Comparison of ENCODE assay signal across 11 mouse cellular contexts in the genomic region with DNA sequence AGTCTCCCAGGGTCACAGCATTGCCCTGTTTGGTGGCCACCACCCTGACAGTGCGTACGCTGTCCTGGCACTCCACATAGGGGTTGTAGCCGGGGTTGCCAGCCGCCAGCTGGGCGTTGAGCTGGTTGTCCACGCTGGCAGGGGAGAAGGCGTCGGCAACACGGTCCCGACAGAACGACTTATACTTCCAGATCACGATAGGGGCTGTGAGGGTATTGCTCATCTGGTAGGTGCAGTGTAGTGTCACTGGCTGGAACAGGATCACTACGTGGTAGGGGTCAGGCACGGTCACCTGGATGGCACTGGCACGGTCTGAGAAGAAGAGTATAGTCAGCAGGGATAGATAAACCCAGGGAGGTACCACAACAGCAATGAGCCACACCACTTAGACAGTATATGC. TPM values are rescaled to one million over a fixed set of nuclear protein-coding genes. Genes with fewer than 3 reads are reported as not detected.
A peak's percentile ranks its signal among the peaks of the same experiment; 100 is the strongest.
DNase-seq lines count a peak whose midpoint lies in the region; ATAC-seq and TF ChIP-seq lines count a peak whose summit lies in the region.
"Had no signal": no experiment of that assay in that cellular context is flagged by ENCODE, and none has a peak within 500 bp of the region (broad histone marks: within the 10 kb centered on the region; RNA-seq: fewer than 3 reads in every experiment).

No protein-coding gene starts in this region.

- no peak for DNase-seq in kidney, postnatal 0 days (ENCODE audit: low spot score)
- DNase-seq in kidney, postnatal 25 days: no peak
- no peak for DNase-seq in embryonic facial prominence, embryonic 11.5 days (ENCODE audit: low spot score)
- no peak for DNase-seq in liver, embryonic 13.5 days
- no peak for DNase-seq in spleen, postnatal 36 days (ENCODE audit: low spot score in 2 of 2)
- no peak for DNase-seq in spleen, postnatal 4 days (ENCODE audit: low spot score in 2 of 2)
- DNase-seq in left cerebral cortex, adult 11 months (ENCODE audit: low spot score): no peak
- DNase-seq: cerebellum, adult 2 months; kidney, adult 2 months; lung, postnatal 4 days had no signal

- WGBS in kidney, postnatal 0 days: 79% methylated on average over 15 of the region's 15 CpGs
- 91% methylated on average over 15 of the region's 15 CpGs for WGBS in embryonic facial prominence, embryonic 11.5 days
- 90% methylated on average over 15 of the region's 15 CpGs for whole genome bisulfite sequencing in hindbrain, embryonic 12.5 days
- WGBS in liver, embryonic 13.5 days (ENCODE audit: insufficient replicate concordance): 83% methylated on average over 15 of the region's 15 CpGs

- ATAC-seq in kidney, postnatal 0 days (replicated peaks; ENCODE audit: low FRiP score, low read depth): no peak
- no peak for ATAC-seq in embryonic facial prominence, embryonic 11.5 days (replicated peaks; ENCODE audit: insufficient number of reproducible peaks, low FRiP score, low TSS enrichment, low read depth)
- ATAC-seq in hindbrain, embryonic 12.5 days (ENCODE audit: low FRiP score): no peak
- ATAC-seq in liver, embryonic 13.5 days (ENCODE audit: low read depth): no peak

- H3K9ac ChIP-seq in kidney, postnatal 0 days (ENCODE audit: low read depth, low read length): peak overlapping the region; percentile 69; the same call in 1 of the 2 replicates
- H3K9ac ChIP-seq in embryonic facial prominence, embryonic 11.5 days (replicated peaks; ENCODE audit: low read length): no peak overlapping the region
- H3K9ac ChIP-seq in hindbrain, embryonic 12.5 days: no peak overlapping the region
- no peak overlapping the region for H3K9ac ChIP-seq in liver, embryonic 13.5 days

- no peaks in the 10 kb centered on the region for H3K36me3 ChIP-seq in kidney, postnatal 0 days (ENCODE audit: insufficient read depth, low read length)
- H3K36me3 ChIP-seq in embryonic facial prominence, embryonic 11.5 days (replicated peaks; ENCODE audit: control insufficient read depth, insufficient read depth, low read depth, low read length): no peaks in the 10 kb centered on the region
- no peaks in the 10 kb centered on the region for H3K36me3 ChIP-seq in hindbrain, embryonic 12.5 days
- no peaks in the 10 kb centered on the region for H3K36me3 ChIP-seq in liver, embryonic 13.5 days

- no peaks in the 10 kb centered on the region for H3K9me3 ChIP-seq in kidney, postnatal 0 days (replicated peaks; ENCODE audit: low read length)
- H3K9me3 ChIP-seq in embryonic facial prominence, embryonic 11.5 days (replicated peaks; ENCODE audit: control insufficient read depth, low read length): no peaks in the 10 kb centered on the region
- H3K9me3 ChIP-seq in hindbrain, embryonic 12.5 days (replicated peaks): no peaks in the 10 kb centered on the region
- no peaks in the 10 kb centered on the region for H3K9me3 ChIP-seq in liver, embryonic 13.5 days (replicated peaks)

- H3K4me1 ChIP-seq in kidney, postnatal 0 days (replicated peaks; ENCODE audit: insufficient read depth, low read length): no peaks in the 10 kb centered on the region
- no peaks in the 10 kb centered on the region for H3K4me1 ChIP-seq in embryonic facial prominence, embryonic 11.5 days (ENCODE audit: control insufficient read depth, insufficient read depth, low read length)
- peaks cover 7% of the 10 kb centered on the region for H3K4me1 ChIP-seq in hindbrain, embryonic 12.5 days
- H3K4me1 ChIP-seq in liver, embryonic 13.5 days (replicated peaks): peaks cover 8% of the 10 kb centered on the region

- peak overlapping the region; percentile 53; the same call in 1 of the 2 replicates for H3K4me3 ChIP-seq in kidney, postnatal 0 days (replicated peaks; ENCODE audit: low read depth, low read length)
- peak overlapping the region; percentile 39; the same call in 1 of the 2 replicates for H3K4me3 ChIP-seq in embryonic facial prominence, embryonic 11.5 days (ENCODE audit: low read depth, low read length)
- peak overlapping the region; percentile 35; the same call in 1 of the 2 replicates for H3K4me3 ChIP-seq in hindbrain, embryonic 12.5 days
- peak overlapping the region; percentile 52 for H3K4me3 ChIP-seq in liver, embryonic 13.5 days (replicated peaks)

- peak overlapping the region; percentile 60; the same call in 1 of the 2 replicates for H3K4me2 ChIP-seq in kidney, postnatal 0 days (ENCODE audit: low read length)
- H3K4me2 ChIP-seq in embryonic facial prominence, embryonic 11.5 days (ENCODE audit: low read depth, low read length): no peak overlapping the region
- H3K4me2 ChIP-seq in hindbrain, embryonic 12.5 days (replicated peaks): 0 out of 2 replicates have a peak overlapping the region, but pooled peaks have one; percentile 59
- peak overlapping the region; percentile 59 for H3K4me2 ChIP-seq in liver, embryonic 13.5 days

- H3K27ac ChIP-seq in kidney, postnatal 0 days: no peak overlapping the region
- H3K27ac ChIP-seq in embryonic facial prominence, embryonic 11.5 days (replicated peaks; ENCODE audit: low read depth, low read length): no peak overlapping the region
- no peak overlapping the region for H3K27ac ChIP-seq in hindbrain, embryonic 12.5 days
- H3K27ac ChIP-seq in liver, embryonic 13.5 days: no peak overlapping the region

- no peak for TF ChIP-seq CTCF in kidney, postnatal 0 days (IDR thresholded peaks at IDR 0.05; ENCODE audit: low read depth)

- H3K27me3 ChIP-seq in kidney, postnatal 0 days (ENCODE audit: insufficient read depth, low read length): no peaks in the 10 kb centered on the region
- H3K27me3 ChIP-seq in embryonic facial prominence, embryonic 11.5 days (ENCODE audit: control insufficient read depth, insufficient read depth, low read length): peaks cover 20% of the 10 kb centered on the region
- H3K27me3 ChIP-seq in hindbrain, embryonic 12.5 days: peaks cover 23% of the 10 kb centered on the region
- H3K27me3 ChIP-seq in liver, embryonic 13.5 days: peaks cover 22% of the 10 kb centered on the region

RNA-seq across cellular contexts. Expression of a gene that starts 1.4 kb away (rescaled TPM):
- polyA plus RNA-seq in kidney, postnatal 0 days (2015; fragmentation: Nextera tagmentation; extraction: Ambion mirVana): 58.4 and 60.6 TPM in 2 replicates
- polyA plus RNA-seq in embryonic facial prominence, embryonic 11.5 days (2014; fragmentation: Nextera tagmentation; extraction: Ambion mirVana): 18.9 and 20.5 TPM in 2 replicates
- polyA plus RNA-seq in hindbrain, embryonic 12.5 days (2016; fragmentation: Nextera tagmentation; extraction: Ambion mirVana): 16.6 and 20.2 TPM in 2 replicates
- polyA plus RNA-seq in liver, embryonic 13.5 days (2015; fragmentation: Nextera tagmentation; extraction: Ambion mirVana): 20.9 and 22.3 TPM in 2 replicates

RNA-seq across cellular contexts. Expression of a gene that starts 1.7 kb away (rescaled TPM):
- 8.9 and 9.2 TPM in 2 replicates for polyA plus RNA-seq in kidney, postnatal 0 days (2015; fragmentation: Nextera tagmentation; extraction: Ambion mirVana)
- polyA plus RNA-seq in embryonic facial prominence, embryonic 11.5 days (2014; fragmentation: Nextera tagmentation; extraction: Ambion mirVana): 1.6 and 1.8 TPM in 2 replicates
- 0.89 and 1.4 TPM in 2 replicates for polyA plus RNA-seq in hindbrain, embryonic 12.5 days (2016; fragmentation: Nextera tagmentation; extraction: Ambion mirVana)
- 2.1 TPM in 2 replicates for polyA plus RNA-seq in liver, embryonic 13.5 days (2015; fragmentation: Nextera tagmentation; extraction: Ambion mirVana)

RNA-seq across cellular contexts. Expression of a gene that starts 15.3 kb away (rescaled TPM):
- polyA plus RNA-seq in kidney, postnatal 0 days (2015; fragmentation: Nextera tagmentation; extraction: Ambion mirVana): 21.9 and 22.3 TPM in 2 replicates
- 21.9 and 25.9 TPM in 2 replicates for polyA plus RNA-seq in embryonic facial prominence, embryonic 11.5 days (2014; fragmentation: Nextera tagmentation; extraction: Ambion mirVana)
- polyA plus RNA-seq in hindbrain, embryonic 12.5 days (2016; fragmentation: Nextera tagmentation; extraction: Ambion mirVana): 29.7 and 32.7 TPM in 2 replicates
- polyA plus RNA-seq in liver, embryonic 13.5 days (2015; fragmentation: Nextera tagmentation; extraction: Ambion mirVana): 9.7 and 10.4 TPM in 2 replicates

RNA-seq across cellular contexts. Expression of a gene that starts 28.1 kb away (rescaled TPM):
- polyA plus RNA-seq in kidney, postnatal 0 days (2015; fragmentation: Nextera tagmentation; extraction: Ambion mirVana): not detected in 2 replicates
- not detected in 2 replicates for polyA plus RNA-seq in embryonic facial prominence, embryonic 11.5 days (2014; fragmentation: Nextera tagmentation; extraction: Ambion mirVana)
- polyA plus RNA-seq in hindbrain, embryonic 12.5 days (2016; fragmentation: Nextera tagmentation; extraction: Ambion mirVana): not detected in 2 replicates
- polyA plus RNA-seq in liver, embryonic 13.5 days (2015; fragmentation: Nextera tagmentation; extraction: Ambion mirVana): 2.0 and 3.7 TPM in 2 replicates
- polyA plus RNA-seq: cerebellum, adult 2 months; kidney, adult 2 months had no signal

RNA-seq across cellular contexts. Expression of a gene that starts 47.4 kb away (rescaled TPM):
- not detected in 2 replicates for polyA plus RNA-seq in kidney, postnatal 0 days (2015; fragmentation: Nextera tagmentation; extraction: Ambion mirVana)
- not detected in 2 replicates for polyA plus RNA-seq in embryonic facial prominence, embryonic 11.5 days (2014; fragmentation: Nextera tagmentation; extraction: Ambion mirVana)
- polyA plus RNA-seq in hindbrain, embryonic 12.5 days (2016; fragmentation: Nextera tagmentation; extraction: Ambion mirVana): not detected in 2 replicates
- not detected in 2 replicates for polyA plus RNA-seq in liver, embryonic 13.5 days (2015; fragmentation: Nextera tagmentation; extraction: Ambion mirVana)
- polyA plus RNA-seq: cerebellum, adult 2 months; kidney, adult 2 months had no signal
